Mouse (Mus musculus) liver, embryonic 13.5 days (tissue): ENCODE results near the gene Cflar. TPM values are rescaled to one million over a fixed set of nuclear protein-coding genes. Genes with fewer than 3 reads are reported as not detected.
"Not testable (repeated sequence)": the region's sequence is repeated elsewhere in the genome, so short reads cannot be mapped to it uniquely, and the experiment has no call there.

Experiments used
- ATAC-seq: fragments of 200-750 bp; cut with Nextera tagmentation; 2 replicates; pipeline ENCODE4 v1.8.0; 2017; ENCODE audit warnings: low read depth, mild to moderate bottlenecking, moderate number of reproducible peaks, moderate library complexity
- DNase-seq: peaks from one replicate; pipeline ENCODE4 v3.0.0; 2022
- H3K27ac ChIP-seq: fragments of 300-500 bp; sonication (generic); 2 replicates; pipeline ENCODE4 v1.5.1; 2015; ENCODE audit warnings: moderate library complexity, mild to moderate bottlenecking, inconsistent platforms
- H3K27me3 ChIP-seq: fragments of 300-500 bp; sonication (generic); 2 replicates; pipeline ENCODE4 v1.6.1; 2015; ENCODE audit warnings: mild to moderate bottlenecking, inconsistent platforms
- H3K36me3 ChIP-seq: fragments of 300-500 bp; sonication (generic); 2 replicates; pipeline ENCODE4 v1.6.1; 2015; ENCODE audit warnings: mild to moderate bottlenecking, inconsistent platforms
- H3K4me1 ChIP-seq: fragments of 300-500 bp; sonication (generic); replicated peaks from 2 replicates; pipeline ENCODE4 v1.6.1; 2015; ENCODE audit warnings: inconsistent platforms
- H3K4me2 ChIP-seq: fragments of 300-500 bp; sonication (generic); 2 replicates; pipeline ENCODE4 v1.6.1; 2015; ENCODE audit warnings: inconsistent platforms, mild to moderate bottlenecking, moderate library complexity
- H3K4me3 ChIP-seq: fragments of 300-500 bp; sonication (generic); replicated peaks from 2 replicates; pipeline ENCODE4 v1.5.1; 2015; ENCODE audit warnings: mild to moderate bottlenecking, inconsistent platforms
- H3K9ac ChIP-seq: fragments of 300-500 bp; sonication (generic); 2 replicates; pipeline ENCODE4 v1.6.1; 2015; ENCODE audit warnings: mild to moderate bottlenecking, inconsistent platforms
- H3K9me3 ChIP-seq: fragments of 300-500 bp; sonication (generic); replicated peaks from 2 replicates; pipeline ENCODE4 v1.6.1; 2016; ENCODE audit warnings: inconsistent platforms
- WGBS: fragments of 180-500 bp; shearing (Covaris S2); methylation state at CpG from one replicate; pipeline ENCODE4 v1.1.7; 2015; ENCODE audit not compliant: insufficient replicate concordance; 5-methylcytosine and 5-hydroxymethylcytosine counted together
- polyA plus RNA-seq: library from polyadenylated mRNA; unstranded; fragments of >200 nt; fragmentation: Nextera tagmentation; extraction: Ambion mirVana; gene quantifications from 2 replicates; pipeline ENCODE4 v1.2.1, GENCODE M21; 2015

The Cflar gene
- polyA plus RNA-seq, 1 experiment from 2014 or later = 12.7 TPM

DNA sequence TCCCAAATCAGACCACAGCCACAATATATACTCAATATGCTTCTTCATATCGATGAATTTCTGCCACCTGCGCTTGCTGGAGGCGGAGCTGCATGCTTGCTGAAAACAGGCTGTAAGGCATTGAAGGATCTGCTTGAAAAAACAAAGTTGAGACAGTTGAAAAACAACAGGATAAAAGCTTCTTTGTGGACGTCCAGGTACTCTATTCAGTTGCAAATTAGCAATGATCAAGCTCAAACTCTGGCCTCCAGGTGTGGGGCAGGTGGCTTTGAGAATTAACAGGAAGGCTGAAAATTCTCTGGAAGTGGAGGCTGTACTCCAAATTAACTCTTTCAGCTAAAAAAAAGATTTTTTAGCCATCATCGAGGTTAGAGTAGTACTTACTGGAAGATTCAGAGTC, 51.3 kb downstream of the Cflar start:
- Histone ChIP-seq H3K4me1 (no peaks in the 10 kb centered on the region), H3K9ac (no peak overlapping the region), H3K4me2 (no peak overlapping the region), H3K36me3 (peaks cover 5% of the 10 kb centered on the region; the same call in 1 of the 2 replicates), H3K27me3 (no peaks in the 10 kb centered on the region), H3K9me3 (no peaks in the 10 kb centered on the region), H3K27ac (no peak overlapping the region), H3K4me3 (no peak overlapping the region)
- ATAC-seq = no peak
- 71% methylated on average over 5 of the region's 5 CpGs for WGBS
- DNase-seq = no peak

DNA sequence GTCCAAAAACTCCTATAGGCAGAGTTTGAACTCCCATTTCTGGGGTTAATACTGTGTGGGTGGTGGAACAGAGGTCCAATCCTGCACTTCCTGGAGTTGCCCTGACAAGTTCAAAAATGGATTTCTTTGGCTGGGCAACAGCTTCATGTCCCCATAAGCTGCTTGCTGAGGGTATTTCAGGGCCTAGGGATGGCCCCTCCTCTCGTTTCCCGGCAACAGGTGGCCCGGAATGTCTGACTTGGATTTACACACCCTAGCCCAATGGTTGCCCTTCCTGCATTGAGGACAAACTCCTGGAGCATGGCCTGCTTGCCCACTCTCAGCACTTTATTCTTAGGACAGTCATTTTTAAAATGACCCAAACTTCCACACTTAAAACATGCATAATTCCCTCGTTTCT, 55.1 kb downstream of the Cflar start:
- not testable (repeated sequence) for H3K27me3 ChIP-seq, H3K4me1 ChIP-seq, H3K9me3 ChIP-seq, H3K36me3 ChIP-seq, H3K4me3 ChIP-seq, H3K9ac ChIP-seq, ATAC-seq, H3K27ac ChIP-seq, H3K4me2 ChIP-seq, DNase-seq
- 73% methylated on average over 4 of the region's 4 CpGs for WGBS

- H3K27ac ChIP-seq = no peak overlapping the region
- H3K36me3 ChIP-seq = no peaks in the 10 kb centered on the region
- no peaks in the 10 kb centered on the region for H3K4me1 ChIP-seq
- ATAC-seq = no peak
- no peaks in the 10 kb centered on the region for H3K27me3 ChIP-seq
- H3K4me2 ChIP-seq = no peak overlapping the region
- H3K9me3 ChIP-seq = no peaks in the 10 kb centered on the region
- H3K4me3 ChIP-seq = no peak overlapping the region
- no peak for DNase-seq
- no peak overlapping the region for H3K9ac ChIP-seq
Measured at GRCm38 (mm10) chr1:58769136-58769535, 57.8 kb downstream of the Cflar start.

DNA sequence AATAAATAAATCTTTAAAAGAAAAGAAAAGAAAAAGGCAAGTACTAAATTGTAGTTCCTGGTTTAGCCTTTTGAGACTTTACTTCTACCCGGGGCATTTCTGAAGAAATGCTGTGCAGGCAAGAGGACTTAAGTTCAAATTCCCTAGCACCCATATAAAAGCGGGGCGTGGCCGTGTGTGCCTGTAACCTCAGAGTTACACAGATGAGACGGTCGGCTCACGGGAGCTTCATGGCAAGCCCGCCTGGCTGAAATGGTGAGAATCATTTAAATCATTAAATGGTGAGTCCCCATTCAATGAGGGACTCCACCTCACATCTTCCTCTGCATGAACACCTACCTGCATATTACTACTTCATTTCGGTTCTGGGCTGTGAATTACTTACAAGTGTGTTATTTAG, 58.4 kb downstream of the Cflar start:
- DNase-seq = no peak
- H3K27ac ChIP-seq = no peak overlapping the region
- H3K4me2 ChIP-seq = no peak overlapping the region
- H3K9ac ChIP-seq = no peak overlapping the region
- no peak overlapping the region for H3K4me3 ChIP-seq
- H3K27me3 ChIP-seq = no peaks in the 10 kb centered on the region
- no peaks in the 10 kb centered on the region for H3K36me3 ChIP-seq
- no peaks in the 10 kb centered on the region for H3K9me3 ChIP-seq
- no peaks in the 10 kb centered on the region for H3K4me1 ChIP-seq
- 43% methylated on average over 9 of the region's 9 CpGs for WGBS
- ATAC-seq = no peak

- H3K9me3 ChIP-seq = no peaks in the 10 kb centered on the region
- H3K27me3 ChIP-seq = no peaks in the 10 kb centered on the region
- H3K27ac ChIP-seq = no peak overlapping the region
- H3K4me2 ChIP-seq = no peak overlapping the region
- ATAC-seq (no peak), DNase-seq (no peak)
- no peaks in the 10 kb centered on the region for H3K4me1 ChIP-seq
- no peak overlapping the region for H3K4me3 ChIP-seq
- H3K36me3 ChIP-seq = no peaks in the 10 kb centered on the region
- WGBS = 22% methylated on average over 7 of the region's 7 CpGs
- no peak overlapping the region for H3K9ac ChIP-seq
Measured at GRCm38 (mm10) chr1:58770111-58770720, 58.9 kb downstream of the Cflar start.

DNA sequence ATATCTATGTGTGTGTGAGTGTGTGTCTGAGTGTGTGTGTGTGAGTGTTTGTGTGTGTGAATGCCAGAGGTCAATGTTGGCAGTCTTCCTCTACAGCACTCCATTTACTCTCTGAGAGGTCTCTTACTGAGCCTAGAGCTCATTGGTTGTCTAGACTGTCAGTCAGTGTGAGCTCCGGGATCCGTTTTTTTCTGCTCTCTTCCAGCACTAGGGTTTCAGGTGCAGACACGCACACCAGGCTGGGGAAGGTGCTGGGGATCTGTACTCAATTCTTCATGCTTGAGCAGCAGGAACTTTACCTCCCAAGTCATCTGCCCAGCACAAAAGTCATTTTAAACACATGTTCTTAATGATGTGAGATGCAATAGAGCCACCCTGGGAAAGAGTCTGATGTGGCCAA, 60.8 kb downstream of the Cflar start:
- Histone ChIP-seq H3K4me1 (no peaks in the 10 kb centered on the region), H3K36me3 (no peaks in the 10 kb centered on the region), H3K4me3 (no peak overlapping the region), H3K27ac (no peak overlapping the region), H3K9me3 (no peaks in the 10 kb centered on the region), H3K4me2 (no peak overlapping the region), H3K9ac (no peak overlapping the region), H3K27me3 (no peaks in the 10 kb centered on the region)
- no peak for DNase-seq
- 71% methylated on average over 3 of the region's 3 CpGs for WGBS
- ATAC-seq = no peak

- Histone ChIP-seq H3K9ac (no peak overlapping the region), H3K27me3 (no peaks in the 10 kb centered on the region), H3K27ac (no peak overlapping the region), H3K9me3 (no peaks in the 10 kb centered on the region), H3K4me1 (no peaks in the 10 kb centered on the region), H3K36me3 (no peaks in the 10 kb centered on the region), H3K4me3 (no peak overlapping the region), H3K4me2 (no peak overlapping the region)
- ATAC-seq = no peak
- no peak for DNase-seq
Measured at GRCm38 (mm10) chr1:58773280-58773679, 62.0 kb downstream of the Cflar start.

DNA sequence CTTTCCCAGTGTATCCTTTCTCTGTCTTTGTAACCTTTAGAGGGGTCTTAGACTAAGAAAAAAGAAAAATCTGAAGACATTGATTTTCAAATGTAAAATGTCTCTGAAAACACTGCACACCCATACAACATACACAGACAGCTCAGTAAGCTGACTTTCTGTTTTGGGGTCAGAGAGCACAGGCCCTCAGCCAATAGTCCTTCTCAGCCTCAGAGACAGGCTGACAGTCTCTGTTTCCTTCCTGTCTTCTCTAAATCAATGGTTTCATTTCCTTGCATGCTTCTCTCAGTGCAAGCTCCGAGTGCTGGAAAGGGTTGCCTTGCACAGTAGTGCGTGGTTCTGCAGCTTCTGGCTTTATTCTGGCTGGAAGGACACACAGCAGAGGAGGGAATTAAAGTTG, 62.6 kb downstream of the Cflar start:
- 24% methylated on average over 2 of the region's 2 CpGs for WGBS
- Histone ChIP-seq H3K36me3 (no peaks in the 10 kb centered on the region), H3K4me2 (no peak overlapping the region), H3K27me3 (no peaks in the 10 kb centered on the region), H3K4me1 (no peaks in the 10 kb centered on the region), H3K4me3 (no peak overlapping the region), H3K9ac (no peak overlapping the region), H3K27ac (no peak overlapping the region), H3K9me3 (no peaks in the 10 kb centered on the region)
- DNase-seq (no peak), ATAC-seq (no peak)

- Histone ChIP-seq H3K9me3 (no peaks in the 10 kb centered on the region), H3K9ac (no peak overlapping the region), H3K4me2 (no peak overlapping the region), H3K27me3 (no peaks in the 10 kb centered on the region), H3K4me1 (no peaks in the 10 kb centered on the region), H3K4me3 (no peak overlapping the region), H3K27ac (no peak overlapping the region), H3K36me3 (no peaks in the 10 kb centered on the region)
- 76% methylated on average over 5 of the region's 5 CpGs for WGBS
- no peak for DNase-seq
- ATAC-seq = no peak
Measured at GRCm38 (mm10) chr1:58775361-58775760, 64.1 kb downstream of the Cflar start.

DNA sequence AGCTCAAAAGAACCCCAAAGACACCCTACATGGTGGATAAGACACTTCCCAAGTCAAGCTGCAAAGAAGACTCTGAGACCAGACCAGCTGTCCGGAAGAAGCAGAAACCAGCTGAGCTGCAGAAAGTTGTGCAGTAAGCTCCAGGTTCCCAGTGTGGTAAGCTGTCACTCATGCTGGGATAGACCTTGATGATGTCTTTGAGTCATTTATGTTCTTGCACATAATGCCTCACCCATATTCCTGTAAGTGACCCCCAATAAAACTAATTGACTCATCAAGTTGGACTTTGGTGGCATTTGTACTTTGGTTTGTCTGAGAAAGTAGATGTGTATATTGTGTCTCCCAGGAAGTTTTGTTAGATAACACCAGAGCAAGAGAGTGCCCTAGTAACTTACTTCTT, 66.3 kb downstream of the Cflar start:
- Histone ChIP-seq H3K27me3 (no peaks in the 10 kb centered on the region), H3K27ac (no peak overlapping the region), H3K36me3 (no peaks in the 10 kb centered on the region), H3K9me3 (no peaks in the 10 kb centered on the region), H3K4me3 (no peak overlapping the region), H3K4me2 (no peak overlapping the region), H3K4me1 (no peaks in the 10 kb centered on the region), H3K9ac (no peak overlapping the region)
- ATAC-seq (no peak), DNase-seq (no peak)
- 75% methylated on average over 1 of the region's 1 CpGs for WGBS

- no peaks in the 10 kb centered on the region for H3K9me3 ChIP-seq
- WGBS = 11% methylated on average over 1 of the region's 1 CpGs
- no peaks in the 10 kb centered on the region for H3K27me3 ChIP-seq
- H3K36me3 ChIP-seq = no peaks in the 10 kb centered on the region
- ATAC-seq (no peak), DNase-seq (no peak)
- H3K4me3 ChIP-seq = no peak overlapping the region
- no peak overlapping the region for H3K4me2 ChIP-seq
- H3K9ac ChIP-seq = no peak overlapping the region
- no peaks in the 10 kb centered on the region for H3K4me1 ChIP-seq
- no peak overlapping the region for H3K27ac ChIP-seq
Measured at GRCm38 (mm10) chr1:58778226-58778625, 66.9 kb downstream of the Cflar start.

- Histone ChIP-seq H3K36me3 (no peaks in the 10 kb centered on the region), H3K27ac (no peak overlapping the region), H3K4me1 (no peaks in the 10 kb centered on the region), H3K9me3 (no peaks in the 10 kb centered on the region), H3K9ac (no peak overlapping the region), H3K27me3 (no peaks in the 10 kb centered on the region), H3K4me2 (no peak overlapping the region), H3K4me3 (no peak overlapping the region)
- DNase-seq (no peak), ATAC-seq (no peak)
- WGBS = 68% methylated on average over 2 of the region's 2 CpGs
Measured at GRCm38 (mm10) chr1:58786276-58786675, 75.0 kb downstream of the Cflar start.
